Mouse (Mus musculus) embryonic facial prominence, embryonic 12.5 days (tissue): ENCODE results near the gene Gpr165. TPM values are rescaled to one million over a fixed set of nuclear protein-coding genes. Genes with fewer than 3 reads are reported as not detected.

Source experiments
- ATAC-seq: fragments of 200-750 bp; cut with Nextera tagmentation; 2 replicates; pipeline ENCODE4 v1.8.0; 2017; ENCODE audit not compliant: insufficient number of reproducible peaks, insufficient read depth, low FRiP score, low TSS enrichment
- H3K27ac ChIP-seq: fragments of 300-500 bp; sonication (generic); 2 replicates; pipeline ENCODE4 v1.5.1; 2016; ENCODE audit warnings: mild to moderate bottlenecking
- H3K27me3 ChIP-seq: fragments of 300-500 bp; sonication (generic); 2 replicates; pipeline ENCODE4 v1.6.1; 2016; ENCODE audit warnings: mild to moderate bottlenecking, moderate library complexity
- H3K36me3 ChIP-seq: fragments of 300-500 bp; sonication (generic); 2 replicates; pipeline ENCODE4 v1.6.1; 2016; ENCODE audit warnings: mild to moderate bottlenecking
- H3K4me1 ChIP-seq: fragments of 300-500 bp; sonication (generic); 2 replicates; pipeline ENCODE4 v1.6.1; 2016
- H3K4me2 ChIP-seq: fragments of 300-500 bp; sonication (generic); replicated peaks from 2 replicates; pipeline ENCODE4 v1.6.1; 2016; ENCODE audit warnings: mild to moderate bottlenecking, moderate library complexity
- H3K4me3 ChIP-seq: fragments of 300-500 bp; sonication (generic); 2 replicates; pipeline ENCODE4 v1.5.1; 2016; ENCODE audit warnings: mild to moderate bottlenecking
- H3K9ac ChIP-seq: fragments of 300-500 bp; sonication (generic); 2 replicates; pipeline ENCODE4 v1.6.1; 2016; ENCODE audit warnings: mild to moderate bottlenecking, moderate library complexity
- H3K9me3 ChIP-seq: fragments of 300-500 bp; sonication (generic); 2 replicates; pipeline ENCODE4 v1.6.1; 2016; ENCODE audit warnings: mild to moderate bottlenecking, moderate library complexity
- WGBS: fragments of 180-500 bp; shearing (Covaris S2); methylation state at CpG from one replicate; pipeline ENCODE4 v1.1.7; 2016; 5-methylcytosine and 5-hydroxymethylcytosine counted together
- polyA plus RNA-seq: library from polyadenylated mRNA; unstranded; fragments of >200 nt; fragmentation: Nextera tagmentation; extraction: Ambion mirVana; gene quantifications from 2 replicates; pipeline ENCODE4 v1.2.1, GENCODE M21; 2016

The Gpr165 gene
- polyA plus RNA-seq = 0.32 and 0.69 TPM in 2 replicates

GRCm38 (mm10) chrX:96712907-96713774 lies at the start of gene Gpr165:
Gene Gpr165, plus strand, starts transcription at chrX:96713441.
- H3K4me1 ChIP-seq = no peaks in the 10 kb centered on the region
- no peaks in the 10 kb centered on the region for H3K36me3 ChIP-seq
- 0 out of 2 replicates have a peak, but pooled peaks cover 8% of the 10 kb centered on the region for H3K27me3 ChIP-seq
- H3K4me2 ChIP-seq = peak within 1 kb of the TSS; percentile 49
- ATAC-seq = peak; percentile 95
- 18% methylated on average over 16 of the region's 16 CpGs for WGBS
- H3K27ac ChIP-seq = no peak within 1 kb of the TSS
- H3K9me3 ChIP-seq = no peaks in the 10 kb centered on the region
- H3K9ac ChIP-seq = peak within 1 kb of the TSS; percentile 30; the same call in 1 of the 2 replicates
- peak within 1 kb of the TSS; percentile 22 for H3K4me3 ChIP-seq

GRCm38 (mm10) chrX:96674871-96675270 lies 38.4 kb upstream of the Gpr165 start:
- H3K4me3 ChIP-seq = no peak overlapping the region
- no peaks in the 10 kb centered on the region for H3K4me1 ChIP-seq
- H3K4me2 ChIP-seq = no peak overlapping the region
- no peaks in the 10 kb centered on the region for H3K36me3 ChIP-seq
- H3K9ac ChIP-seq = no peak overlapping the region
- ATAC-seq = no peak
- H3K9me3 ChIP-seq = no peaks in the 10 kb centered on the region
- H3K27ac ChIP-seq = no peak overlapping the region
- 41% methylated on average over 1 of the region's 1 CpGs for WGBS
- no peaks in the 10 kb centered on the region for H3K27me3 ChIP-seq
